Mouse (Mus musculus): Measurements from ENCODE around the gene Vma21-ps.

- no peak for TF ChIP-seq CTCF (IDR thresholded peaks at IDR 0.05; ENCODE audit: extremely low read depth, insufficient read length, insufficient replicate concordance, low read depth, low read length)
- TF ChIP-seq POLR2A (IDR thresholded peaks at IDR 0.05; ENCODE audit: low read depth, low read length), result no peak
These were observed 46.0 kb upstream of the Vma21-ps start for GRCm38 (mm10) chr4:52543001-52543400.
